Mouse (Mus musculus): Measurements from ENCODE around the gene Gphb5.
"Not testable (repeated sequence)": the region's sequence is repeated elsewhere in the genome, so short reads cannot be mapped to it uniquely, and the experiment has no call there.

Gphb5 gene

GRCm38 (mm10) chr12:75416681-75417080 lies at the start of gene Gphb5:
TSS of gene Gphb5 (minus strand) at chr12:75416781.
- DNase-seq, result no peak

DNA sequence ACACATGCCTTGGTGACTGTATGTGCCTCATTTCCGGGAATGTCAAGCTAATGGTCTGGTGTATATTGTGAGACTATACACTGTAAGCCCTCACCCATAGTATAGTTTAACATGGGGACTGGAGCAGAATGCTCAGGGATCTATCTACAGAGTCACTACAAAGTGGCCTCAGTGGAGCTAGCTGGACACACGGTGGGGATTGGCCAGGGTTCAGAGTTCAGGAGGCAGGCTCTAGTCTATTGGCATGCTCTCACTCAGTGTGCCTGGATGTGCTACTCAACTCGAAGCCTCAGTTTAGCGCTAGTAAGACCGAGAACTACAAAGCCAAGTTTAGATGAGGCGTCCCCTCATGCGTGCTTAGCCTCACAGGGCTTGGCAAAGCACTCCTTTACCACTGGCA lies 49.6 kb upstream of the Gphb5 start:
- DNase-seq, result no peak

DNA sequence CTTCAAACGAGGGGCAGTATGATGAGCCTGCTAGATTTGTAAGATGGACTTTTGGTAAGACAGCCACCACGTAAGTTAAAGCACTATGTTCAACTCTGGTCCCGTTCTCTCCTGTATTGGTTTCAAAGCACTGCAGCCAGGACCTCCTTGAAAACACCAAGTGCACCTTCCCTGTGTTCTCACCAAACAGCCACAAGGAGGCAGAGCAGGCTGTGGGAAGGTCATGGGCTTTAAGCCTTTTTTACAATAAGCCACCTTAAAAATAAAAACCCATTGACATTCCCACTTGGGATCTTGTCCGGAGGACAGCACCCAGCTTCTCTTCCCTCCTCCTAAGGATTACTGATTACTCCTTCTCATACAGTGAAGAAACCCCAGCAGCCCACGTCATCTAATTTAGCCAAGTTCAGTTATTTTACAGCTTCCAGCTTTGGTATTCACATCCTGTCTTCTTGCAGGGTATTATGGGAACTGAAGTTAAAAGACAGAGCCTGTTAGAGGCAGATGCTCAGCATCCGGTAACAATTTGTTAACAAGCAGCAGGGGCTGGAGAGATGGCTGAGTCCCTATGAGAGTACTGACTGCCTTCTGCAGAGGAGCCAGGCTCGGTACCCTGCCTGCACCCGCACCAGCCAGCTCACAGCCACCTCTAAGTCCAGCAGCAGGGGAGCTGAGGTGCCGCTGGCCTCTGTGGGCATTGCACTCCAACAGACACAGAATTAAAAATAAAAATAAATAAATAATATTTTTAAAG lies 47.6 kb upstream of the Gphb5 start:
- no peak for DNase-seq

DNA sequence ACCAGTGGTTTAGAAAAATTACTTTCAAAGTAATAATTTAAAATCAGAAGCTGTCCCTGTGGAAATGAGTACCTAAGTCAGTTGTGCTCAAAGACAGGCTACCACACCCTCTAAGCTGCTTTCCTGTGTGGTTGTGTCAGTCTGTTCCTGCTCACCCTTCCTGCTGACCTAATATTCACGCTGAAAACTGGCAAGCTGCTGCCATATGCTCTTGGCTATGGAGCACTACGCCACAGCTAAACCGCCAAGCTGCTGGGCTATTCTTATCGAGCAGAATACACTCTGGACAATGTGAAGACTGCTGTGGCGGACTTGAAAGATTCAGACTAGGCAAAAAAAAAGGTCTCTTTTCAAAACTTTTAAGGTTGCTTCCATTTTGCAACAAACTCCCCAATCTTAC lies 44.0 kb upstream of the Gphb5 start:
- no peak for DNase-seq

GRCm38 (mm10) chr12:75459656-75460055 lies 43.1 kb upstream of the Gphb5 start:
- DNase-seq, result no peak

- no peak for DNase-seq
Observed at GRCm38 (mm10) chr12:75453441-75453840, 36.9 kb upstream of the Gphb5 start.

DNA sequence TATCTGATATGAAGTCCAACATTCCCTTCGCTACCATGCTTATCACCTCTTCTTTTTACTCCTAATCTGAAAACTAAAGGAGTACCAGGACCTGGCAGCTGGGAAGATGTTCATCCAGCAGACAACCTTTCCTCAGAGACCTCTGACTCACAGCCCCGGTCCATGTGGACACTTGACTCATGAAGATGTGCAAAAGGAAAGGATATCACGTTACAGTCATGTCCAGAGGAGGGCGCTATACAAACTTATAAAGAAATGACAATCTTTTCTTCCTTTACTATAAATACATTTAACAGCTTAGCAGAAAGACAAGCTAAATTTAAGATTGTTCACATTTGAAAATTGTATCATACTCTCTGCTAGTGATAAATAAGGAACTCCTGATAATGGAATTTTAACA lies 36.4 kb upstream of the Gphb5 start:
- no peak for DNase-seq

GRCm38 (mm10) chr12:75450592-75450991 lies 34.0 kb upstream of the Gphb5 start:
- no peak for DNase-seq

DNA sequence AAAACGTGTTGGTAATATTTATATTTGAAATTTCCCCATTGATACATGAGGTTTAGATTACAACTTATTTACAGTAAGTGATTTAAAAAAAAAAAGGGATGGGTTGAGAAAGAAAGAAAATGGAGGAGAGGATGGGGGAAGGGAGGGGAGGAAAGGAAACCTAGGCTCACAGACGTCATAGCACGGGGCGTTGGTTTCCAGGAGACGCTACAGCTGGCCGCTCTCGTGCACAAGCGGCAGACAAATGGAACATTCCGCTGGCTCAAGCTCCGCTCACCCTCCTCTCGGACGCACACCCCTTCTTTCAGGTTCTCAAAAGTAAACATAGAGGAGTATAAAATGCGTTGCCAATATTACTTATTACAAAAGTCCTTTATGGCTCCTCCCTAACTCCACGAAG lies 33.4 kb upstream of the Gphb5 start:
- no peak for DNase-seq

GRCm38 (mm10) chr12:75449475-75449966 lies 32.9 kb upstream of the Gphb5 start:
- no peak for DNase-seq

- no peak for DNase-seq
Observed at GRCm38 (mm10) chr12:75448921-75449320, 32.3 kb upstream of the Gphb5 start.

GRCm38 (mm10) chr12:75446245-75446644 lies 29.7 kb upstream of the Gphb5 start:
- DNase-seq, result no peak

DNA sequence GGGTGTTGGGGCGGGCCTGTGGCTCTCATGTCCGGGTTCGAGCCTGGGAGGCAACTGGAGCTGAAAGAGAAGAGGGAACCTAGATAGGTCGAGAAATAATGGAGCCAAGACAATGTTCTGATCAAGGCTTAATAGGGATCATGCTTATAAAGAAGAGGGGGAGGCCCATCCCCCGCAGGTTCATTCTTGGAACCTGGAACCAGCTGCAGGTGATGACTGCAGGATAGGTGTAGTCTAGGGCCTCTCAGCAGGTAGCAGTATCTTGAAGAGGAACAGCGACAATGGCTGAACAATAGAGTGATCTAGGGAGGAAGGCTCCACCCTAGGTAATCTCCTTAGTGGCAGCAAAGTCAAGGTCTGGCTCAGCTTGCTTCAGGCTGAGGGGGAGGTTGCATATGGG lies 15.8 kb upstream of the Gphb5 start:
- not testable (repeated sequence) for DNase-seq

DNA sequence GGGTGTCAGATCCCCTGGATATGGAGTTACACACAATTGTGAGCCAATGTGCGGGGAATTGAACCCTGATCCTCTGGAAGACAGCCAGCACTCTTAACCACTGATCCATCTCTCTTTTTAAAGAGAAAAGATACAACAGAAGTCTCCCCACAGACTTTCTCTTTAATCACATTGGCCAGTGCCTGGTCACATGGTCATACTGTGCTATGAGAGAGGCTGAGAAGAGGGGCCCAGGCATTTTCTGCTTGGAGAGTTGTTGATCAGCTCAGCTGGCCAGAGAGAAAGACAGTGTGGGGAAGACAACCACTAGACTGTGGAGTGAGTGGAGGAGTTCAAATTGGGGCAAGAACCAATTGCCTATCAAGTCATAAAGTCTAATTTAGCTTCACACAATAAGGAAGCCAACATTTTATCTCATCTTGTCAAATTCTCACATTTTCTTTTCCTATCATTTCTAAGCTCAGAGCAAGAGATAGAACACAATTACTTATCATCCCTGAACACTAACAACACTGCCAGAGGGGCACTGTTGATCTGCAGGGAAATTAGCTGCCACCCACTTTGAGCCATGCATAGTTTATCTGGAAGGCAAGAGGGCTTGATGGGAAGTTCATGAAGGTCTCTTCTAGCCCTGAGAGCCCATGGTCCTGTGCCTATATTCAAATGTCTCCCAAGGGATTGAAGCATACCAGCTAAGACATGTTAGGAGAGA lies 13.3 kb upstream of the Gphb5 start:
- DNase-seq, result no peak

GRCm38 (mm10) chr12:75428719-75429118 lies 12.1 kb upstream of the Gphb5 start:
- DNase-seq, result no peak

GRCm38 (mm10) chr12:75425882-75426281 lies 9.3 kb upstream of the Gphb5 start:
- no peak for DNase-seq

DNA sequence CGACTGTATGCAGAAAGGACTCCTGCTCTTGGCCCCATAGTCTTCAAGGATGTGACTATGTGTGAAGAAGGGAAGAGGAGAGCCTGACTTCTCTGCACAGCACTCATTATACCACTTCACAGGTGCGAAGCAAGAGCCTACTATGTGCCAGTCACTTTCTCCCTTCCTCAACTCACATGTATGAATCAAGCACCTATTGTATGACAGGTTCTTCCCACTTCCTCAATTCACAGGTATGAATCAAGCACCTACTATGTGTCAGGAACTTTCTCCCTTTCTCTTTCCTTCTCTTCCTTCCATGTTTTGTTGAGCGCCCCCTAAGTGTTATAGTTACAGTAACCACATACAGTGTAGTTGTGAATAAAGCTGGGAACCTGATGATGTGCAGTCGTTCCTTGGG lies 8.2 kb upstream of the Gphb5 start:
- DNase-seq, result no peak

DNA sequence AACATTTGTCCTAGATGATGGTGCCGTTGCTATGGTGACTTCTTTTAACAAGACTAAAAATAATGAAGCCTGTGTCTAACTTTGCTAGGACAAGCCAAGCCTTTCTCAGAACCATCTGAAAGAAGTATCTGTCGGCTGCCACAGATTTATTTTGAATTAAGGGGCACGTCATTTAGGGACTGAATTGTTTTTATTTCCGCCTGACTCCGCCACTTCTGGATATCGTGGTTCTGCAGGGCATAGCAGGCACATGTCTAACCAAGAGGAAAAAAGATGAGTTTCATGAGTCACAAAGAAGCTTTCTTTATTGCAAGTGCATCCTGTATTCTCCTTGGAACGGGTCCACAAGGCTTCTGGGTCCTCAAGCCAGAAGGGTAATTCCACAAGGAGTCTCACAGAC lies 7.8 kb upstream of the Gphb5 start:
- no peak for DNase-seq

DNA sequence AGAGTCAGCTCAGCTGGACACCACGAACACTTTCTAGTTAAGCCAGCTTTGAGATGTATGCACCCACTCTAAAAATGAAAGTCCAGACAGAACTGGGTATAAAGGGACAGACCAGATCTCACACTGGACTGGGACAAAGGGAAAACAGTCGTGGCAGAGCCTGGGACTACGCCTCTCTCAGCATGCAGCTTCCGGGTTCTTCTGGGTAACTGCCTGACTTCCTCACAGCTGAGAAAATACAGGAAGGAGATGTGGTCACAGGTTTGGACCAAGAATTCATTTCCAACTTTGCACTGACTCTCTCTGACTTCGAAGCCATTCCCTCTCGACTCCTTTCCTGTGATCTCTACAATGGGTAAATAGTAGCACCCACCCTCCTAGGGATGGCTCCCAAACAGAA lies 1.6 kb downstream of the Gphb5 start:
- DNase-seq, result no peak

DNA sequence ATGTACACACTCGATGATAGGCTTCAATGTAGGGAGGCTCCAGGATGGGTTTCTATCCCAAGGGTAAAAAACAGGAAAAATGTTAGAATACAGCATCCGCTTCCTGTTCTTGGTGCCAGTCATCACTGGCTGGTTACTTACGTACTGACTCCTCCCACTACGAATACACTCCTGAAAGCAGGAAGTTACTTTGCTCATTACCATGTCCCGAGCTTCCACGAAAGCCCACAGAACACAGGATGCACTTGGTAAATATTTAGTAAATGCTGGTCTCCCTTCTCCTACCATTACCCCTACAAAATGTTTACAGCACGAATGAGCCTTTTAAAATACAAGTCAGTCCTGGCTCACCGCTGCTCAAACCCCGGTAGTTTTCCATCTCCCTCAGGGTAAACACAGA lies 3.6 kb downstream of the Gphb5 start:
- no peak for DNase-seq

GRCm38 (mm10) chr12:75397077-75397476 lies 19.5 kb downstream of the Gphb5 start:
- DNase-seq, result no peak

- DNase-seq, result no peak
Observed at GRCm38 (mm10) chr12:75396616-75397015, 20.0 kb downstream of the Gphb5 start.

DNA sequence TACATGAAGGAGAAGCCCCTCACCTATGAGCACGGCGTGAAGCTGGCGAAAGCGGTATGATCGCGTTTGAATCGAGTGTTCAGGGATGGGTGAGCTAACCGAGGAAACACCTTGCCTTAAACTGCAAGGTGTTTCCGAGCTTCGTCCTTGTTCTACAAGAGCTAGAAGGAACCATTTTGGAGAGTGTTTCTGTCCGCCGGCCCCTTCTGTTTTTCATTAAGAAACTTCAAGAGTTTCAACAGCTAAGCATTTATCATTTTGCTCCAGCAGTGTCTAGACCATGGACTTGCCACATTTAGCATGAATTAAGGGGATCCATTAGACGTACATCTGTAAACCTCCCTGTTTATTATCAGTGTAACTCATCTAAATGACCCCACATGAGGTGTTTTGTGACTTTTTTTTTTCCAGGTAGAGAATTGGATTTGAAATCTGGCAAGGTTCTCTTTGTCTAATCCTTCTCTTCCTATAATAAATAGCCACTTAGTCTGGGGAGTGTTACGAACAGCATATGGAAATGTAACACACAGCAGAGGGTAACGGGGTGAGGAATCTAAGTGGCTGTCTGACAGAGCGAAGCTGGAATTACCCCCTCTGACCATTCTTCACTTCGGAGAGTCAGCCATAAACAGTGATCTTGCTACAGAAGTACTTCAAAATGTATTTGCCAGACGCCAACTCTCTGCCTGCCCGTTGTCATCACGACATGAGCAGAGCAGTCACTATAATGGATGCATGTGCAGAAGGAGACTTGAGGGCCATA lies 22.4 kb downstream of the Gphb5 start:
- no peak for DNase-seq

DNA sequence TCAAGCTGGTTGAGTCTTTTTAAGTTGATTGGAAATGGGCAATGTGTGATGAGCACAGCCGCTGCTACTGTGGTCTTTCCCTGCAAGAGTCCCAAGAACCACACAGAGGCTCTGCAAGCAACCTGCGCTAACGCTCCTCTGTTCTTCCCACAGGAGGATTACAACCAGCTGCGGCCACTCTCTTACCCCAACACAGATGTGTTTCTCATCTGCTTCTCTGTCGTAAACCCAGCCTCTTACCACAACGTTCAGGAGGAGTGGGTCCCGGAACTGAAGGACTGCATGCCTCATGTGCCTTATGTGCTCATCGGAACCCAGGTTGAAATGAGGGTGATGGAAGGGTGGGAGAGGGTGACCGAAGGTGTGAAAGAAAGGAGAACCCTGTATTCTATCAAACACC lies 25.1 kb downstream of the Gphb5 start:
- no peak for DNase-seq
